ENCODE assay signal across 20 mouse cellular contexts in genomic region chr6:38369945-38370344, GRCm38 (mm10). TPM values are rescaled to one million over a fixed set of nuclear protein-coding genes. Genes with fewer than 3 reads are reported as not detected.
A peak's percentile ranks its signal among the peaks of the same experiment; 100 is the strongest.
DNase-seq lines count a peak whose midpoint lies in the region; ATAC-seq and TF ChIP-seq lines count a peak whose summit lies in the region.
"Had no signal": no experiment of that assay in that cellular context is flagged by ENCODE, and none has a peak within 500 bp of the region (broad histone marks: within the 10 kb centered on the region; RNA-seq: fewer than 3 reads in every experiment).

No protein-coding gene starts in this region.

- no peak for TF ChIP-seq POLR2A in CH12.LX (IDR thresholded peaks at IDR 0.05; ENCODE audit: low read depth, low read length)

- no peak overlapping the region for H3K27ac ChIP-seq in forebrain, postnatal 0 days (ENCODE audit: low read depth, low read length)
- no peak overlapping the region for H3K27ac ChIP-seq in forebrain, embryonic 12.5 days
- no peak overlapping the region for H3K27ac ChIP-seq in liver, embryonic 14.5 days
- H3K27ac ChIP-seq in liver, embryonic 11.5 days (ENCODE audit: low read depth, low read length), result no peak overlapping the region
- no peak overlapping the region for H3K27ac ChIP-seq in CH12.LX (ENCODE audit: insufficient read depth, low read depth)
- H3K27ac ChIP-seq: embryonic facial prominence, embryonic 10.5 days; hindbrain, embryonic 13.5 days; lung, embryonic 15.5 days had no signal

- DNase-seq in forebrain, postnatal 0 days, result no peak
- no peak for DNase-seq in liver, embryonic 14.5 days (ENCODE audit: low read depth in 3 of 3, low spot score in 3 of 3)
- no peak for DNase-seq in liver, embryonic 11.5 days (ENCODE audit: low spot score)
- DNase-seq in CH12.LX (ENCODE audit: extremely low read depth) (no peak), R1 (ENCODE audit: low read depth, low spot score) (peak; percentile 61)
- no peak for DNase-seq in yolk sac, embryonic 10.5 days (ENCODE audit: low spot score)
- DNase-seq: adrenal gland, adult 2 months; cerebellum, adult 8-10 months; gastrocnemius, postnatal 36 days; heart, postnatal 10 days; kidney, adult 11 months; midbrain, embryonic 14.5 days; thymus, adult 18-20 months had no signal

- dilution Hi-C loops in CH12.LX (cut with MboI; ENCODE audit: extremely low pct_ligation_motif_present, extremely low pct_unique_long_range_greater_than_20kb, low sequenced_read_pairs), result no loop called here

- no peak overlapping the region for H3K4me3 ChIP-seq in forebrain, postnatal 0 days (ENCODE audit: low read depth, low read length)
- H3K4me3 ChIP-seq in forebrain, embryonic 12.5 days (replicated peaks), result no peak overlapping the region
- H3K4me3 ChIP-seq in liver, embryonic 14.5 days (ENCODE audit: insufficient read depth in 1 of 2, low read depth in 2 of 2, low read length in 2 of 2), result no peak overlapping the region
- no peak overlapping the region for H3K4me3 ChIP-seq in liver, embryonic 11.5 days (ENCODE audit: low read depth, low read length)
- H3K4me3 ChIP-seq in CH12.LX (replicated peaks in 1 of 3; ENCODE audit: low read depth in 2 of 3, low read length in 2 of 3, poor library complexity in 1 of 3), result no peak overlapping the region
- H3K4me3 ChIP-seq: embryonic facial prominence, embryonic 10.5 days; hindbrain, embryonic 13.5 days; lung, embryonic 15.5 days; myocyte had no signal

- H3K9me3 ChIP-seq in forebrain, postnatal 0 days (ENCODE audit: low read length), result no peaks in the 10 kb centered on the region
- 0 out of 2 replicates have a peak, but pooled peaks cover 7% of the 10 kb centered on the region for H3K9me3 ChIP-seq in forebrain, embryonic 12.5 days
- H3K9me3 ChIP-seq in liver, embryonic 14.5 days (ENCODE audit: control insufficient read depth, low read length), result no peaks in the 10 kb centered on the region
- no peaks in the 10 kb centered on the region for H3K9me3 ChIP-seq in liver, embryonic 11.5 days (ENCODE audit: control insufficient read depth, low read length)
- H3K9me3 ChIP-seq in CH12.LX (replicated peaks; ENCODE audit: low read length), result peaks cover 22% of the 10 kb centered on the region
- H3K9me3 ChIP-seq: hindbrain, embryonic 13.5 days; lung, embryonic 15.5 days had no signal

- WGBS in forebrain, postnatal 0 days, result 81% methylated on average over 3 of the region's 3 CpGs
- WGBS in forebrain, embryonic 12.5 days, result 79% methylated on average over 3 of the region's 3 CpGs
- WGBS in liver, embryonic 14.5 days (ENCODE audit: insufficient replicate concordance), result 62% methylated on average over 3 of the region's 3 CpGs
- 73% methylated on average over 3 of the region's 3 CpGs for WGBS in liver, embryonic 11.5 days

- no peak for TF ChIP-seq EP300 in liver, embryonic 14.5 days (IDR thresholded peaks at IDR 0.05; ENCODE audit: low read depth)
- TF ChIP-seq EP300 in CH12.LX (IDR thresholded peaks at IDR 0.05; ENCODE audit: low read length), result no peak

- H3K27me3 ChIP-seq in forebrain, postnatal 0 days (ENCODE audit: insufficient read depth, low read length), result no peaks in the 10 kb centered on the region
- H3K27me3 ChIP-seq in forebrain, embryonic 12.5 days, result no peaks in the 10 kb centered on the region; the same call in 1 of the 2 replicates
- H3K27me3 ChIP-seq in liver, embryonic 14.5 days (ENCODE audit: control insufficient read depth, insufficient read depth, low read length), result no peaks in the 10 kb centered on the region
- H3K27me3 ChIP-seq in liver, embryonic 11.5 days (replicated peaks; ENCODE audit: control insufficient read depth, insufficient read depth, low read length), result no peaks in the 10 kb centered on the region
- H3K27me3 ChIP-seq in CH12.LX (replicated peaks), result peaks cover 6% of the 10 kb centered on the region
- H3K27me3 ChIP-seq: lung, embryonic 15.5 days had no signal

- no peaks in the 10 kb centered on the region for H3K79me2 ChIP-seq in CH12.LX (replicated peaks; ENCODE audit: control insufficient read depth, extremely low read depth, insufficient read depth, poor library complexity, severe bottlenecking)

- no peak for ATAC-seq in forebrain, postnatal 0 days
- ATAC-seq in forebrain, embryonic 12.5 days (ENCODE audit: low FRiP score), result no peak
- ATAC-seq in liver, embryonic 14.5 days (ENCODE audit: insufficient read depth), result no peak
- ATAC-seq in liver, embryonic 11.5 days (replicated peaks; ENCODE audit: low FRiP score), result no peak
- ATAC-seq in inflammation-experienced regulatory T-cells, adult 6 months, result no peak

- TF ChIP-seq RAD21 in CH12.LX (IDR thresholded peaks at IDR 0.05; ENCODE audit: low read depth, low read length), result no peak; the same call in none of the 2 replicates

- in situ Hi-C loops in CH12.LX (cut with MboI; ENCODE audit: low pct_ligation_motif_present, low pct_unique_long_range_greater_than_20kb, low sequenced_read_pairs), result no loop called here

- no peaks in the 10 kb centered on the region for H3K4me1 ChIP-seq in forebrain, postnatal 0 days (ENCODE audit: insufficient read depth)
- no peaks in the 10 kb centered on the region for H3K4me1 ChIP-seq in forebrain, embryonic 12.5 days
- H3K4me1 ChIP-seq in liver, embryonic 14.5 days (replicated peaks; ENCODE audit: control insufficient read depth in 2 of 2, insufficient read depth in 2 of 2, low read length in 1 of 2), result no peaks in the 10 kb centered on the region
- no peaks in the 10 kb centered on the region for H3K4me1 ChIP-seq in liver, embryonic 11.5 days (replicated peaks; ENCODE audit: control insufficient read depth, insufficient read depth, low read length)
- no peaks in the 10 kb centered on the region for H3K4me1 ChIP-seq in CH12.LX (ENCODE audit: control insufficient read depth in 1 of 2, insufficient read depth in 2 of 2)
- H3K4me1 ChIP-seq: embryonic facial prominence, embryonic 10.5 days; hindbrain, embryonic 13.5 days; lung, embryonic 15.5 days had no signal

- no peak overlapping the region for H3K9ac ChIP-seq in forebrain, postnatal 0 days
- H3K9ac ChIP-seq in forebrain, embryonic 12.5 days, result no peak overlapping the region
- no peak overlapping the region for H3K9ac ChIP-seq in liver, embryonic 14.5 days (replicated peaks)
- H3K9ac ChIP-seq in liver, embryonic 11.5 days (ENCODE audit: low read depth, low read length), result no peak overlapping the region
- no peak overlapping the region for H3K9ac ChIP-seq in CH12.LX (ENCODE audit: insufficient read depth, low read depth)
- H3K9ac ChIP-seq: hindbrain, embryonic 13.5 days; lung, embryonic 15.5 days had no signal

- H3K4me2 ChIP-seq in forebrain, postnatal 0 days (ENCODE audit: low read depth), result no peak overlapping the region
- no peak overlapping the region for H3K4me2 ChIP-seq in forebrain, embryonic 12.5 days
- H3K4me2 ChIP-seq in liver, embryonic 14.5 days (ENCODE audit: low read depth), result no peak overlapping the region
- H3K4me2 ChIP-seq in liver, embryonic 11.5 days, result no peak overlapping the region
- no peak overlapping the region for H3K4me2 ChIP-seq in CH12.LX (ENCODE audit: insufficient read depth, low read depth, poor library complexity, severe bottlenecking)
- H3K4me2 ChIP-seq: heart, embryonic 11.5 days; hindbrain, embryonic 13.5 days; lung, embryonic 15.5 days had no signal

- no peaks in the 10 kb centered on the region for H3K36me3 ChIP-seq in forebrain, postnatal 0 days (ENCODE audit: insufficient read depth)
- H3K36me3 ChIP-seq in forebrain, embryonic 12.5 days (replicated peaks), result no peaks in the 10 kb centered on the region
- H3K36me3 ChIP-seq in liver, embryonic 14.5 days (replicated peaks; ENCODE audit: control insufficient read depth, insufficient read depth, low read depth), result no peaks in the 10 kb centered on the region
- no peaks in the 10 kb centered on the region for H3K36me3 ChIP-seq in liver, embryonic 11.5 days (ENCODE audit: control insufficient read depth, insufficient read depth, low read length)
- no peaks in the 10 kb centered on the region for H3K36me3 ChIP-seq in CH12.LX (replicated peaks in 1 of 2; ENCODE audit: control insufficient read depth in 1 of 2, insufficient read depth in 1 of 2, low read length in 1 of 2)
- H3K36me3 ChIP-seq: embryonic facial prominence, embryonic 10.5 days; hindbrain, embryonic 13.5 days; lung, embryonic 15.5 days had no signal

- 0 out of 2 replicates have a peak, but pooled peaks have one; percentile 2 for TF ChIP-seq CTCF in forebrain, postnatal 0 days (IDR thresholded peaks at IDR 0.05; ENCODE audit: low read depth)
- peak; percentile 53 for TF ChIP-seq CTCF in liver, embryonic 14.5 days (IDR thresholded peaks at IDR 0.05; ENCODE audit: low read depth)
- TF ChIP-seq CTCF in CH12.LX (conservative IDR thresholded peaks at IDR 0.05 in 1 of 2, IDR thresholded peaks at IDR 0.05 in 1 of 2; ENCODE audit: low read depth in 2 of 2, low read length in 2 of 2), result peak; percentile 6 to 36; a peak in 3 of 4 replicates

TF ChIP-seq in CH12.LX, 34 proteins besides CTCF, POLR2A, EP300 and RAD21:
- no peak for TF ChIP-seq MYC (IDR thresholded peaks at IDR 0.05; ENCODE audit: low read depth, low read length)

RNA-seq across cellular contexts. Expression of gene Ttc26, which starts 11.3 kb away (rescaled TPM):
- total RNA-seq in forebrain, postnatal 0 days (2014; rRNA removed), result 9.1 and 10.1 TPM in 2 replicates
- polyA plus RNA-seq in forebrain, postnatal 0 days (2015; fragmentation: Nextera tagmentation; extraction: Ambion mirVana), result 2.2 and 4.0 TPM in 2 replicates
- 12.7 TPM in 2 replicates for polyA plus RNA-seq in forebrain, embryonic 12.5 days (2016; fragmentation: Nextera tagmentation; extraction: Ambion mirVana)
- polyA plus RNA-seq in liver, embryonic 14.5 days (2012; rRNA removed), result 0.18 and 0.26 TPM in 2 replicates
- polyA plus RNA-seq in liver, embryonic 14.5 days (2014; fragmentation: Nextera tagmentation; extraction: Ambion mirVana), result 0.24 and 0.41 TPM in 2 replicates
- polyA plus RNA-seq in liver, embryonic 11.5 days (2014; fragmentation: Nextera tagmentation; extraction: Ambion mirVana), result 3.3 and 3.8 TPM in 2 replicates
- total RNA-seq in CH12.LX (2012; rRNA removed) (1.4 and 1.7 TPM in 2 replicates), CH12.LX (2014; rRNA removed) (1.8 TPM in 2 replicates)
- polyA plus RNA-seq in CH12.LX (2012; ENCODE audit: insufficient read length, low read depth), result 2.3 TPM in 2 replicates
- polyA plus RNA-seq in inflammation-experienced regulatory T-cells, adult 6 months (2017; shearing (Covaris generic)), result under 1 TPM in 1 of 3 experiments, not detected in 2; 0.14 TPM

RNA-seq across cellular contexts. Expression of gene Zc3hav1, which starts 15.5 kb away (rescaled TPM):
- total RNA-seq in forebrain, postnatal 0 days (2014; rRNA removed), result 2.2 and 5.7 TPM in 2 replicates
- 1.6 and 2.0 TPM in 2 replicates for polyA plus RNA-seq in forebrain, postnatal 0 days (2015; fragmentation: Nextera tagmentation; extraction: Ambion mirVana)
- 1.4 and 1.7 TPM in 2 replicates for polyA plus RNA-seq in forebrain, embryonic 12.5 days (2016; fragmentation: Nextera tagmentation; extraction: Ambion mirVana)
- 16.5 and 23.0 TPM in 2 replicates for polyA plus RNA-seq in liver, embryonic 14.5 days (2012; rRNA removed)
- 17.0 and 18.6 TPM in 2 replicates for polyA plus RNA-seq in liver, embryonic 14.5 days (2014; fragmentation: Nextera tagmentation; extraction: Ambion mirVana)
- polyA plus RNA-seq in liver, embryonic 11.5 days (2014; fragmentation: Nextera tagmentation; extraction: Ambion mirVana), result 28.4 and 31.3 TPM in 2 replicates
- 67.2 and 68.7 TPM in 2 replicates for total RNA-seq in CH12.LX (2012; rRNA removed)
- 49.8 and 51.8 TPM in 2 replicates for total RNA-seq in CH12.LX (2014; rRNA removed)
- polyA plus RNA-seq in CH12.LX (2012; ENCODE audit: insufficient read length, low read depth), result 50.1 and 58.1 TPM in 2 replicates
- polyA plus RNA-seq in inflammation-experienced regulatory T-cells, adult 6 months (2017; shearing (Covaris generic)), result 100 to 1,000 TPM; 163 to 188 (median 167) TPM

Comparison
In these comparisons a context has a peak if more than half of its experiments do, and no peak if none do; other contexts are left out.
1. CTCF ChIP-seq: peak in every context shown above with its lines; median percentile 53 in liver, embryonic 14.5 days; 21 in CH12.LX; 2 in forebrain, postnatal 0 days.